Mouse (Mus musculus) retina, embryonic 14.5 days (tissue): Measurements from ENCODE around the gene Tmem72.

Source experiments
- DNase-seq: peaks from one replicate; pipeline ENCODE4 v3.0.0-alpha.2; 2015; ENCODE audit warnings: low spot score

The Tmem72 gene

GRCm38 (mm10) chr6:116649811-116650210 lies 66.9 kb downstream of the Tmem72 start:
- no peak for DNase-seq

- no peak for DNase-seq
These were observed 69.0 kb downstream of the Tmem72 start for GRCm38 (mm10) chr6:116647763-116648162.

- DNase-seq = no peak
These were observed 72.4 kb downstream of the Tmem72 start for GRCm38 (mm10) chr6:116644335-116644734.

GRCm38 (mm10) chr6:116643881-116644280 lies 72.8 kb downstream of the Tmem72 start:
- DNase-seq = no peak

GRCm38 (mm10) chr6:116642942-116643341 lies 73.8 kb downstream of the Tmem72 start:
- no peak for DNase-seq

- DNase-seq = no peak
These were observed 77.0 kb downstream of the Tmem72 start for GRCm38 (mm10) chr6:116639663-116640062.

- DNase-seq = no peak
These were observed 77.8 kb downstream of the Tmem72 start for GRCm38 (mm10) chr6:116638871-116639270.

- DNase-seq = no peak
These were observed 79.2 kb downstream of the Tmem72 start for GRCm38 (mm10) chr6:116637496-116637895.

GRCm38 (mm10) chr6:116636581-116637235 lies 80.0 kb downstream of the Tmem72 start:
- no peak for DNase-seq

GRCm38 (mm10) chr6:116635251-116636180 lies 81.2 kb downstream of the Tmem72 start:
- DNase-seq = no peak

GRCm38 (mm10) chr6:116633741-116634695 lies 82.7 kb downstream of the Tmem72 start:
- no peak for DNase-seq

- DNase-seq = peak; percentile 84
These were observed 84.6 kb downstream of the Tmem72 start for GRCm38 (mm10) chr6:116632129-116632528.

- peak; percentile 57 for DNase-seq
These were observed 86.9 kb downstream of the Tmem72 start for GRCm38 (mm10) chr6:116629766-116630165.
